Mouse (Mus musculus): ENCODE measurements at regions not wholly inside any gene's neighbourhood (a gene's known extent, or its start where the extent isn't known, plus 50 kb on each side); places are given as distances from the start of the nearest gene placed in this dataset.

DNA sequence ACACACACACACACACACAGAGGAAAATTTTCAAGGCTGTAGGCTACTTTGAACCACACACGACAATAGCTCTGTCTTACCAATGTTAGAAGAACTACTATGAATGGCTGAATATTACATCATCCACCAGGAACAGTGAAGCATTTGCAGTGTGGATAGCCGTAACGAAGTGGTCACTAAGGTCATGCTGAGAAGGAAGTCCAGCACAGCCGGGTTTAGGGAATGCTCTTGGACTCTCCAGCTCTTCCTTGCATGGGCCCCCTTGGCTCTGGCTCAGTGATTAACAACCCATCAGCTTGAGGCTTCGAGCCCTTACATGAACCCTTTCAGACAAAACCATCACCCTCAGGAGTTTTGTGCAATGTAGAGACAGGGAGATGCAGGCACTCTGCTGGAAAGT lies 245.3 kb downstream of the Adamts20 start:
- DNase-seq (ENCODE audit: extremely low spot score, low spot score): no peak

DNA sequence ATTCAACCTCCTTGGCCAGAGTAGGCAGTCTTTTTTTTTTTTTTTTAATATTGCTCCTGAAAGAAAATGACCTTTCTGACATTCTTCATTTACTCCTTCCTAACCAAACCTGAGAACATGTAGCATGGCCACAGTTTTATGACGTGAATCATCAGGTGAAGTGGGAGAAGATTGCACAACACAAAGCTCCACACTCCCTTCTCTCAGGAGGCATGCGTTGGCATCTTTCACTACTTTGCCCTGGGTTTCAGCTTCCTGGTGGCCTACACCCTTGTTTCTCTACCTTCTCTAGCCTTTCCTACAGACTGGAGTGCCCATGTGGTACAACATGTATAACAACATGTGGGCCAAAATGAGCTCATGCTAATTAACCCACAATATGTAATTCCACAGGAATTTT lies 248.5 kb downstream of the Adamts20 start:
- no peak for DNase-seq (ENCODE audit: extremely low spot score, low spot score)

DNA sequence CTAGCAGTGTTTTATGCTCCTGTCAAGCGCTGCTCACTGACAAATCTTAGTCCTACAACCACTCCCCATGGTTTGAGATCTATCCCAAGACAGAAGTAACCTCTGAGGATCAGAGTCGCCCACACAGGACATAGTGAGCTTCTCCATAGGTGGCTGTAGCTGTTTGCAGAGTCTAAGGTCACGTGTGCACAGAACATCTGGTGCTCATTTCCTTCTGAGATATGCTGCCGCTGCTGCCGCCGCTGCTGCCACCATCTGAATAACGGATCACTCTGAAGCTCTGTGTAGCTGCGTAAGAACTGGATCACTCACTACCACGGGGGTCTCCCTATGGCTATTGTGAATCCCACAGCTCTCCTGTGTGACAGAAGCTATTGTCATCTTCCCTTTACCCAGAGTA lies 250.8 kb downstream of the Adamts20 start:
- peak; percentile 56 for DNase-seq (ENCODE audit: extremely low spot score, low spot score)

DNA sequence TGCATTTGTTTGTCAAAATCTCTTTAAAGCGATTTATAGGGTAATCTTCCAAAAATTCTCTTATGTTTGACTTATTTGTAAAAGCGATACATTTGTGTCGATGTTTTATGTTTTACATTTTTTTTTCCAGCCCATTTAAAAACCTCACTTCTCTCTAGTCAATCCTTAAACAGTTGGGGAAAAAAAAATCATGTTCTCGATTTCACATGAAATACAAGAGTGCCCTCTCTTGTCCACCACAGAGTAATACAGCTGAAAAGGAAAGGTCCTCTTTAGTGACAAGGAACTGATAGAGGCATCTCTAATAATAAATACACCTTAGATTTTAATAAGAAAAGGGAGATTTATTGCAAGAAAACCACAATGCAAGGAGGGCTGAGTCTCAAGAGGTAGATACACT lies 251.8 kb downstream of the Adamts20 start:
- DNase-seq (ENCODE audit: extremely low spot score, low spot score): no peak

DNA sequence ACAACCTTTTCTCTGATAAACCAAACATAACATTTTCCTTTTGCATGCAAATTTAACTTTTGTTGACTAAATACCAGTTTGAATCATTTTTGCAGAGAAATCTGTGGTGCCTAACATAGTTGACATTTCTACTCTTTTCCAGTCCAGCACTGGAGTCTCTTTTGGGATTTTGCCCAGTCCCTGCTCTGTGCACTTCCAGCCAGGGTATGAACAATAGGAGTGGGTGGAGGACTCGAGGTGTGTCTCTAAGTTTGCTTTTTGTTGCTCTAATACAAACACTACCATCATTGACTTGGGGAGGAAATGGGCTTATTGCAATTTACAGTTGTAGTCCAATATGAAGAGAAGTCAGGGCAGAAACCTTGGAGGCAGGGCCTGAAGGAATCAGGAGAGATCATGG lies 256.7 kb downstream of the Adamts20 start:
- DNase-seq (ENCODE audit: extremely low spot score, low spot score): no peak

DNA sequence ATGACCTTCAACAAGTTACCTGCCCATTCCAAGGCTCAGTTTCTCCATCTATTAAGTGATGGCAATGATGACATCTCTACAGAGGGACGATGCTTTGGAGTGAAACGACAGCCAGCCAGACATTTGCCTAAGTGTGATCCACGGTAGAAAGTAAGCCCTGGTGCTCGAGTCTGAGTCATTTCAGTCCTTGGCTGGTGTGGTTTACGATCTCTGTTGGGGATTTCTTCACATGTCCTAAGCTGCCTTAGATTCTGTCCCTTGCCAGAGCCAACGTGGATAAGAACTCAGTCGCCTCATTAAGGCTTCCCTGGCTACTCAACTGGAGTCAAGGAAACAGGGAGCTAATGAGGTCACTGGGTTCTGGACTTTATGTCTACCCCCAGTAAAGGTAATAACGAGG lies 258.8 kb downstream of the Adamts20 start:
- DNase-seq (ENCODE audit: extremely low spot score, low spot score): no peak

DNA sequence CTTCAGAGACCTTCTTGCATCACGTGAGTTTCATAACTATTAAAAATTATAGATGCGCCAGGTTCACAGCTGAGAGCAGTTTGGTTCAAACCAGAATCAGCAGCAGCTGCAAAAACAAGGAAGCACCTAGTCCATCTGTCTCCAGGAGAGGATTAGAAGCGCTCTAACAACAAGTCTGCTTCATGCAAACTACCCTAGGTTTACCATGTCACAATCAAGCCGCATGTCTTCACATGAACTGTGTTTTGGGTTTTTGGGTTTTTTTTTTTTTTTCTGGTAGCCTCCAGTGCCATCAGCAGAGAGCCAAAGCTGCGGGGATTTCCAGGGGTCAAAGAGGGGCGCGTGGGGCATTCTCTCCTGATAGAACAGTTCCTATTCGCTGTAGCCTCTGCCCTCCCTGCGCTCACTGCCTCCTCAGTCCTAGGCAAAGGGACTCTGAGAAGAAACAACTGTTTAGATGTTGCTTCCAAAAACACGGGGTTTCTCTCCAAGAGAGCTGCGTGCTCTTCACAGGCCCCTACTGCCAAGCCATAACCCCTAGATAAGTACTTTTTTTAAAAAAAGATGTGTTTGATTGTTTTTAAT lies 259.8 kb downstream of the Adamts20 start:
- no peak for DNase-seq (ENCODE audit: extremely low spot score, low spot score)

DNA sequence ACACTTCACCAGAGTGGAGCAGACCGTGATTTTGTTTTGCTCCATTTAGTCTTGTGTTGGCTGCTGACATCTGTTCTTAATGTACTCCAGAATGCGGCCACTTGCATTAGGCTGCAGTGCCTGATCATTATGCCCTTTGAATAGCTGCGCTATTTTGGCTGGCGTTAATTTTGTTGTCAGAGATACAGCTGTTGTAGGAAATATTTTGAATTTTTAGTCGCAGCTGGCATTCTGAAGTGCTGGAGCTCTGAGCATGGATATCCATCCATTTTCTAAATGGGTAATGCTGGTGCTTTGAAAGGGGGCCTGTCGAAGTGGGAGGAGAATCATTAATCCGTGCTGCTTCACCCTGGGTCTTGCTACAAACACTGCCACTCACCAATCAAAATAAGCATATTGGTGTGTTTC lies 275.1 kb downstream of the Adamts20 start:
- no peak for DNase-seq (ENCODE audit: extremely low spot score, low spot score)

DNA sequence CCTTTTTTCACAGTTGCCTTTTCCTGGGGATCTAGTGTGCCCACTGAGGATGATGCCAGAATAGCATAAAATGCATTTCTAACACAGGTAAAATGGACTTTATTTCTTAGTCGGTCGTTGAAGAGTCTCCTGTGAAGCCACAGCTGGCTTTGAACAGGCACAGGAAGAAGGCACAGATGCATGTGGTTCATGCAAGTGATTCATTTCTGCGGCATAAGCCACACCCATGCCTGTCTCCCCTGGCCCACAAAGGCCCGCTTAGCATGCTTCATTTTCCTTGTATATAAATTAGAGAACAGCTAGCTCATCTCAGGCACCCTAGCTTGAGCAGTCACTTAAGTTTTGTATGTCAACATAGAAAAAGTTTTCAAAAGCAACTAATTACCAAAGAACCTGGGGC lies 277.6 kb downstream of the Adamts20 start:
- no peak for DNase-seq (ENCODE audit: extremely low spot score, low spot score)

DNA sequence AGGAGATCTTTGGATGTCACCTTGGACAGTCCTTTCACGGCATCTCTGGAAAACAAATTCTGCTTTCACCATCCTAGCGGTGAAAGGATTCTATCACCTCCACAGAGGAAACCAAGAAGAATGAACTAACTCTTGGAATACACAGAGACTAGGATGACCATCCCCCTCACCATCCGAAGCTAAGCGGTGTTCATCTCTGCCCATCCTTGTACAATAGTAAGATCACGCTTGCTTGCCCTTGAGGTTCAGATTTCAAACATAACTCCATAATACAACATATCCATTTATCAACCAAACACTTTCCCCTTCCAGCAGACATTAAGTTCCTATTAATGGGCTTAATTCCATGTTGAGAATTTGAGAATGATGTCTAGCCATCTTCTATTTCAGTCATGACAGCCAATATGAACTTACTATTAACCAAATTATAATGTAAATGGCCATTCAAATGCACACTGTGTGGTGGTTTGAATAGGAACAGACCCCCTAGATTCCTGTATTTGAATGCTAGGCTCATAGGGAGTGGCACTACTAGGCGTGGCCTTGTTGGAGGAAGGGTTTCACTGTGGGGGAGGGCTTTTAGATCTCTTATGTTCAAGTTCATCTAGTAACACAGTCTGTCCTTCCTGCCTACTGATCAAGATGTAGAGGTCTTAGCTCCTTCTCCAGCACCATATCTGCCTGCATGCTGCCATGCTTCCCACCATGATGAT lies 281.4 kb downstream of the Adamts20 start:
- DNase-seq (ENCODE audit: extremely low spot score, low spot score): no peak

DNA sequence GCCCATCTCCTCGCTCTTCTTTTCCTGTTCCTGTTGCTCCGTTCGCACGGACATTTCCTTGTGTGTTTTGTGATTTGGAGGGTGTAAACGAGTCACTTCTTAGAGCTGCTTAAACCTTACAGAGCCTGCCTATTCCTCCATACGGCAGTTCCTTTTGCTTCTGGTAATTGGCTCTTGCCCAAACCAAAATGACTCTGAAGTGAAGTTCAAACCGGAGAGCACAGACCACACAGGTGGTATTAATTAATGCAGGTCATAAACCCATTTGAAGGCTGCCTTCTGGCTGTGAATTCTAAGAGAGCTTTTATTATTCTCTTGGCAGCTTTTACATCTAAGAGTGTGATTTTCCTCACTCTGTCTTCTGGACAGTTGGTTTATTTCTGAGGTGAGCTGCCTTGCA lies 291.1 kb downstream of the Adamts20 start:
- DNase-seq (ENCODE audit: extremely low spot score, low spot score): no peak

DNA sequence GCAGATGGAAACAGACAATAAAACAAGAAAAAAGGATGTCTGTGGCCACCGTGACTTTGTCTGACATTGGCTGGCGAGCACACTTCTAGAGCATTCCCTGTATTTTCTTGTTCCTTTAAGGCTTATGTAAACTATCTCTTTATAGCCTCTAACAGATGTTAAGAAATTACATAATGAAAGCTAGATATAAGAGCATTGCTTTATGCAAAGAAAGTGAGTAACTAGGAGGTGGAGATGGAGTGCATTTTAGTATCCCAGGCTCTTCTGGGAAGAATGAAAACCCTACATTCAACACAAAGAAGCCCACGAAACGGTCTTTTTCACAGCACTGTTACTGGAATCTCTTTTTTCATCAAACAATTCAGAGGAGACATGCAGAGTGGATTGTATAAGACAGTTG lies 304.4 kb downstream of the Adamts20 start:
- no peak for DNase-seq (ENCODE audit: extremely low spot score, low spot score)

DNA sequence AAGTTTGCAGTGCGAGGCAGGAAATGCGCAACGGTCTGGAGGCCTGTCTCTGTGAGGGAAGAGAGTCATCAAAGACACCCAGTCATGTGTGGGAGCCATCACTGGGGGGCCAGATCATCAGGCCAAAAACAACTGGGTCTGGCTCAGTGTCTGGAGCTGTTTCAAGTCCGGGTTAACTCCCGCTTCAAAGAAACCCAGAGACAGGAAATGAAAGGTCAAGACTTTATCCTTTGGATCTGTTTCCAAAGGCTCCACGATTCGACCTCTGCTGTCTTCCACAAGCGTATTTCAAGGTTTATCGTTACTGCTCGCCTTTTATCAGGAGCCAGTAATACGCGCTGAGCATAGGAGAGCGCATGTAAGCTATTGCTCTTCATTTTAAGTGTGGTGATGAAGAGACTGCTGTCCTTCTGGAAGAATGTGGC lies 325.7 kb downstream of the Adamts20 start:
- DNase-seq (ENCODE audit: extremely low spot score, low spot score): peak; percentile 33

DNA sequence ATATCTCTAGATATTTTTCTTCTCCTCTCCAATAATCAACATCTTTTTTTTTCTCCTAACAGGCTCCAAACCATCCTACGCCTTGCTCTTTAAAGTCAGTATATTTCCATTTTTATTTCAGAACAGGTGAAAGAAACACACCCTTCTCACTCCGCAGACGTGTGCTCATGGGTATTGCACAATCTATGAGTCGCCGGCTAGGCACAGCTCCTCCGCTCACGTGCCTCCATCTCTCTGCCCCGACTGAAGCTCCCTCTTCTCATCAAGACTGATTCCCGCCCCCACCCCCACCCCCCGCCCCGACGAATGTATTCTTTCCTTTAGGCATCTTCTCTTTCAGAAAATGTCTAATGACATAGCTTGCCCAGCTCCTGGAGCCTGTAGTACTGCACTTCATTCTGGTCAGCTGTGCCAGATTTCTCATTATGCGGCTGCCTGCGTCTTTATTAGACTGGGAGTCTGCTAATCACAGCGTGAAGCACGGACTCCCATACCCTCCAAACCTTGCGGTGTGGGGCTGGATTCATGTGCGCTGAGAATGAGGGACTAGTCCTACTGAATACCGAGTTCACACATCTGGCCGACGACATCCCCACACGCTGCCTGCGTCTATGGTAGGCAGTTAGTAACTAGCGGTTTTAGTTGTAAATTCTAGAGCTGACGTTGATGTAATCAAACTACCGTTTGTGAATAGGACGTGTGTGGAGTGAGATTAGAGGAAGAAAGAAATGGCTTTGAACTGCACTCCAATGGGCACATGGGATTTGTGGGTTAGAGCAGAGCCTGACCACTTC lies 327.9 kb downstream of the Adamts20 start:
- no peak for DNase-seq (ENCODE audit: extremely low spot score, low spot score)

DNA sequence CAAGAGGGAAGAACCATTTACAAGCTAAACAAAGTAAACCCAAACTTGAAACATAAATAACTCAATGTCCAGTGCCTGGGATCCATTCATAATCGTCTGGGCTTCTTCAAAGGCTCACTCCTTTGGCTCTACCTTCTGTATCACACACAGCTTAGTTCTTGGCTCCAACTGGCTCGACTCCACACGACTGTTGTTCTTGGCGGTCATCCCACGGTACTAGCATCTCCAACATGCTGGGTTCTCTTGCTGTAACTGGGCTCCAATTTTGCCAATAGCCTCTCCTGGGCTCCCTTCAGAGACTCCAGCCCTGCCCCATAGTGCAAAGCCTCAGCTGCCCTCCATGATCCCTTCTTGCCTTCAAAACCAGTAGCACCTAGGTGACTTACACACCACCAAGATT lies 352.4 kb downstream of the Adamts20 start:
- no peak for DNase-seq (ENCODE audit: extremely low spot score, low spot score)

DNA sequence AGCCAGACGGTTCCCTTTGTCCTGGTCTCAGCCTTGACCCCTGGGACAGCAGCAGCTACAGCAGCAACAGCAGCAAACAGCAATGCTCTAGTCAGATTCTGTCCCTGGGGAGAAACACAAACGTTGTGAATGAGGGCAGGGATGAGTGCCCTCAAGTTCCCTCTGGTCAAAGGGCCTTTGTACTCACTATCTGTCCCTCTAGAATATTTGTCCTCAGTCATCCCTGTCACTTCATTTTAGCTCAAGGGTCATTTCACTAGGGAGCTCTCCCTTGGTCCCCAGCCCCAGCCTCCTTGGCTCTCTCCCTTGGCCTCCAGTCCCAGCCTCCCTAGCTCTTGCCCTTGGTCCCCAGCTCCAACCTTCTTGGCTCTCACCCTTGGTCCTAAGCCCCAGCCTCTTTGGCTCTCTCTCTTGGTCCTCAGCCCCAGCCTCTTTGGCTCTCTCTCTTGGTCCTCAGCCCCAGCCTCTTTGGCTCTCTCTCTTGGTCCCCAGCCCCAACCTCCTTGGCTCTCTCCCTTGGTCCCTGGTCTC lies 358.0 kb downstream of the Adamts20 start:
- no peak for DNase-seq (ENCODE audit: extremely low spot score, low spot score)

DNA sequence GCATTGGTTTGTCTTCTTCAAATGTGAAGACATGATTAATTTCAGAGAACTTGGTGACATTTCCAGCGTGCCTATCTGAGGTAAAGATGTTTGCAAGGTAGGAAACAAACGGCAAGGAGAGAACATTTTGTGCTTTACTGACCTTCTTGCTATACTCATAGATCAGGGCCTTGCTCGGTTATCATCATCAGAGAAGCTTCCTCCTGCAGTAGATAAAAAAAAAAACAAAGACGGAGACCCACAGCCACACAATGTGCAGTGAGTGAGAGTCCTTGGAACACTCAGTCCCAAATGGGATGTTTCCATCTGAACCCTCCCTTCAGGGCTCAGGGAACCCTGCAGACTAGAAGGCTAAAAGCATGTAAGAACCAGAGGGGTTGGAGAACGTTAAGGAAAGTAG lies 374.6 kb downstream of the Adamts20 start:
- DNase-seq (ENCODE audit: extremely low spot score, low spot score): no peak

DNA sequence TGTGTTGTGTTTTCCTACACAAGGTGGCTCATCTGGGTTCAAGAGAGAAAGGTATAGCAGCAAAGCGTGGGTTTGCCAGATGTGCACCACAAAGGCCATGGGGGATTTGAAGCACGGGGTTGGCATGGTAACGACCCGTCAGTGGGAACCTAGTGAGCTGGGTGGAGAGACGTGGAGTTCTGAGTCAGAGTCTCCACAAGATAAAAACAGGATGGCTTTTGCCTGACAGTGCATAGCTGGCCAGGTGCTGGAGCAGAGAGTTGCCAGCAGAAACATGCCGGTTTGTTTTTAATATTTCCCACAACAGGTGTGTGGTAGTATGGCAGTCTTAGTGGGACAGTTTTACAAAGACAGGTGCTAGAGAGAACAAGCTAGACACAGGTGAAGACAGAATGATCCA lies 375.4 kb downstream of the Adamts20 start:
- DNase-seq (ENCODE audit: extremely low spot score, low spot score): peak; percentile 14

DNA sequence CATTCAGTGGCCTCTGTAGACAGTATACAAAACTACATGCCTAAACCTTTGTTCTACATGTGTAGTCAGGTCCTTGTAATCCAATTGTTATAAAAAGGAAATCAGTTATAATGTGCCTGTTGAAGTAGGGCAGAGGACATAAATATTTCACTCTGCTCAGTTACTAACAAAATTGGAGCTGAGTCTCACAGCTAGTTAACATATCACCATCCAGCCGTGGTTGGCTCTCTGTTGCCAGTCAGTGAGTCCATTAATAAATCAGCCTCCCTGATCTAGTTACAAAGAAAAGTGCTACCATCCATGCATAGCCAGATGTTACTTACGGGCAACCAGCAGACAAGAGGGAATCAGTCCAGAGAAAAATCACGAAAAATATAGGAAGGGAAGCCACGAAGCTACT lies 382.8 kb downstream of the Adamts20 start:
- no peak for DNase-seq (ENCODE audit: extremely low spot score, low spot score)

DNA sequence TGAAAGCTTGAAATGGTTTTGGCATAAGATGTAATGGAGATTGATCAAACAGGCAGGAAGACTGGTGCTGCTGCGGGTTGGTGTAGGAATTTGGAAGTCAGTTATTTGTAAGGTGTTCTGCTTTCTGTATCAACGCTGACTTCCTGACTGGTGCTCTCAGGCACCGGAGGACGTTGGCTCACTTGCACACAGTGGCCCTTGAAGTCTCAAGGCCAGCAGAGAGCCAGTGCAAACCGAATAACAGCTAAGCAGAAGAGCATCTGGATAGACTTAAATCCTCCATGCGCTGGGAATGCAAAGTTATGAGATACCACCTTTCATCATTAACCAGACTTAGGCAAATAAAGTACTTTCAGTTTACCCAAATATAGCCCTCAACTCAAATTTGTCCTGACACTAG lies 388.2 kb downstream of the Adamts20 start:
- DNase-seq (ENCODE audit: extremely low spot score, low spot score): no peak

DNA sequence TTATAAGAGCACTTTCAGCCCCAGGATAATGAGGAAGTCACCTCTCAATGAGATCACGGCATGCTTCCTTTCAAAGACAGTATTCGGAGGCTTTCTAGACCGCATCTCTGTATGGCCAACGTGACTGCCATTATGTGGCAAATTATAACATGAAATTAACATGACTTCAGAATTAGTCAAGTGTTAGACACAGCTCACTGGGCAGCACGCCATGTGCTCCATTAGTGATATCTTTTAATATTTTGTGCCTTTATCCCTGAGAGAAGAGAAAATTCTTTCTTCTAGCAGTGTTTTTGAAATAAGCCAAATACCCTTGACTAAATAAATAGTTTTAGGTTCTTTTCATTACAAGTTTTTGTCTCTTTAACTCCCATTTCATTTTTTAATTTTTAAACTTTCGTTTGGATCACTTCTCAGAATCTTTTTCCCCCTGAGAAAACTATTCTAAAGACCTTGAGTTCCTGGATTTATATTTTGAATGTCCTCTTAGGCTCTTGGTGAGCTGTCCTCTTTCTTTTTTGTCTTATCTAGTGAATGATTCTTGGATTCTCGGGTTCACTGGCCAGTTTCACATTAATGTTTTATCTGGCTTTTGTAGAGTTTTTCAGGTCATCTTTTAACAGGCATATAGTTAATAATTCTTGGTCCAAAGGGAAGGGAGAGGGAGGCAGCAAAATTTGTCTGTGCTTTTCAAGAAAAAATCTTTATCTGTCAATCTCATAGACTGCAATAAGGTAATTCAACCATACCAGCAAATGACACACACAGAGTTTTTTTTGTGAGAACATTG lies 390.9 kb downstream of the Adamts20 start:
- no peak for DNase-seq (ENCODE audit: extremely low spot score, low spot score)

DNA sequence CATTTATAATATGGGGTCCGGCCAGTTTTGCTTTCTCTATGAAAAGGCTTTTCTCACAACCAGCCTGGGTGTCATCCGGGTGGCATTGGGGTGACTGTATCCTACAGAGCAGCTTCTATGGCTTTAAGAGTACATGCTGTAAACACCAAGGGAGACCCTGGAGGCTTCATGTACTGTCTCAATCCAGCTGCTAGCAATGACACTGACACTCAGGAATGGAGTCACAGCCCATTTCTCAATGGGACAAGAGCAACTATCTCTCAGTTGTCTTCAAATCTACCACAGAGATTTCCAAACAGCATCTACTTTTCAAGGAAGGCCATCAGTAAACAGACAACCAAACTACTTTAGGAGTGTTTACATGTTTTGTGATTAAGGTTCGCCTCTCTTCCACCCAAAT lies 397.5 kb downstream of the Adamts20 start:
- no peak for DNase-seq (ENCODE audit: extremely low spot score, low spot score)
